16 mouse cellular contexts compared by ENCODE assay signal in the genomic region with DNA sequence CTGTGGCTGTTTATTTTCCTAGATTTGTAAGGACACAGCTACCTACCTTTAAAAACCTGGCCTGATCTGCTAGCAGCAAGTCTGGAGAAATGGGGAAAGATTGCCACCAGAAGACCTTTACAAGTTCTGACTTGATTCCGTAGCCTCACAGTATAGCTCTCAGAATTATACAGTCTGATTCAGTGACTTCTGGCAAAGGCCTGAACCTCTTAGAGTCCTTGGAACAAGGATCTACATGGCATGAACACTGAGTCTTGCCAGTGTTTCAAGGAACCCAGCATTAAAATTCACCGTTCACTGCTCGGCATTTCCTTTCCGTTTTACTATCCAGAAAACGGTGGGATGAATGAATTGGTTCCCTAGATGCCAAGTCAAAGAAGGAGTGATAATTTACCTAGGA.
"Had no signal": no experiment of that assay in that cellular context is flagged by ENCODE, and none has a peak within 500 bp of the region (broad histone marks: within the 10 kb centered on the region; RNA-seq: fewer than 3 reads in every experiment).

No protein-coding gene starts in this region.

- H3K4me3 ChIP-seq: layer of hippocampus, adult 2 months; left cerebral cortex, adult 2 months; liver, embryonic 13.5 days; myocyte had no signal

- H3K36me3 ChIP-seq: liver, embryonic 13.5 days had no signal

- H3K9ac ChIP-seq: liver, embryonic 13.5 days had no signal

- H3K27me3 ChIP-seq: liver, embryonic 13.5 days had no signal

- DNase-seq: kidney, postnatal 25 days; layer of hippocampus, postnatal 36 days; liver, embryonic 13.5 days; lung, adult 2 months; lung, postnatal 14 days; lung, postnatal 4 days; midbrain, embryonic 14.5 days; thymus, adult 2 months; thymus, postnatal 14 days; thymus, postnatal 4 days had no signal

- H3K4me1 ChIP-seq: liver, embryonic 13.5 days had no signal

- H3K9me3 ChIP-seq: liver, embryonic 13.5 days had no signal

- H3K4me2 ChIP-seq: liver, embryonic 13.5 days; midbrain, embryonic 11.5 days had no signal

- H3K27ac ChIP-seq: kidney, postnatal 0 days; layer of hippocampus, adult 2 months; left cerebral cortex, adult 2 months; liver, embryonic 13.5 days; stomach, postnatal 0 days had no signal
